Mouse (Mus musculus) frontal cortex, adult (tissue): ENCODE results near the gene Srsf1.

Experiments
- ATAC-seq: cut with Nextera tagmentation; 2 replicates; pipeline ENCODE4 v1.9.2; 2017; ENCODE audit warnings: mild to moderate bottlenecking, moderate library complexity, mixed read lengths; ENCODE audit not compliant: low TSS enrichment

Gene Srsf1

GRCm38 (mm10) chr11:88070392-88070791, 23.2 kb downstream of the Srsf1 start:
- ATAC-seq = no peak

GRCm38 (mm10) chr11:88071113-88071512, 23.9 kb downstream of the Srsf1 start:
- ATAC-seq = no peak

- ATAC-seq = no peak
Measured at GRCm38 (mm10) chr11:88073343-88073875, 26.2 kb downstream of the Srsf1 start.

GRCm38 (mm10) chr11:88075701-88076100, 28.5 kb downstream of the Srsf1 start:
- ATAC-seq = no peak

- ATAC-seq = peak; percentile 57
Measured at GRCm38 (mm10) chr11:88076394-88076793, 29.2 kb downstream of the Srsf1 start.

GRCm38 (mm10) chr11:88083699-88084098, 36.5 kb downstream of the Srsf1 start:
- no peak for ATAC-seq

- peak; percentile 100 for ATAC-seq
Measured at GRCm38 (mm10) chr11:88086737-88087627, 39.8 kb downstream of the Srsf1 start.

- no peak for ATAC-seq
Measured at GRCm38 (mm10) chr11:88089150-88089549, 42.0 kb downstream of the Srsf1 start.

- ATAC-seq = no peak
Measured at GRCm38 (mm10) chr11:88090293-88090692, 43.1 kb downstream of the Srsf1 start.

GRCm38 (mm10) chr11:88091949-88092348, 44.8 kb downstream of the Srsf1 start:
- ATAC-seq = no peak

- no peak for ATAC-seq
Measured at GRCm38 (mm10) chr11:88097173-88097572, 50.0 kb downstream of the Srsf1 start.

- no peak for ATAC-seq
Measured at GRCm38 (mm10) chr11:88098021-88098729, 51.0 kb downstream of the Srsf1 start, which contains the start of gene Cuedc1. Gene Cuedc1, plus strand, starts transcription at chr11:88098058.

GRCm38 (mm10) chr11:88098787-88099598, 51.8 kb downstream of the Srsf1 start:
- peak; percentile 78 for ATAC-seq

GRCm38 (mm10) chr11:88099599-88100023, 52.4 kb downstream of the Srsf1 start:
- peak; percentile 29; the same call in 1 of the 2 replicates for ATAC-seq

- ATAC-seq = no peak
Measured at GRCm38 (mm10) chr11:88100170-88100569, 53.0 kb downstream of the Srsf1 start.
